Mouse (Mus musculus) olfactory bulb, adult 2 months (tissue): ENCODE results near the gene Mxi1. TPM values are rescaled to one million over a fixed set of nuclear protein-coding genes. Genes with fewer than 3 reads are reported as not detected.

ENCODE experiments used
- H3K27ac ChIP-seq: fragments of 200-500 bp; 2 replicates; pipeline ENCODE4 v1.5.1; 2012; ENCODE audit warnings: low read depth, low read length; ENCODE audit not compliant: insufficient read depth
- H3K4me1 ChIP-seq: fragments of 200-500 bp; 2 replicates; pipeline ENCODE4 v1.6.1; 2012; ENCODE audit warnings: low read length; ENCODE audit not compliant: control insufficient read depth, insufficient read depth
- H3K4me3 ChIP-seq: fragments of 200-500 bp; 2 replicates; pipeline ENCODE4 v1.5.1; 2012; ENCODE audit warnings: mild to moderate bottlenecking, low read depth, low read length, moderate library complexity; ENCODE audit not compliant: insufficient read depth
- CTCF ChIP-seq: fragments of 200-500 bp; IDR thresholded peaks from 2 replicates; pipeline ENCODE4 v1.5.1; 2012; ENCODE audit warnings: low read depth, mild to moderate bottlenecking, low read length, moderate library complexity; ENCODE audit not compliant: insufficient read depth
- POLR2A ChIP-seq: fragments of 200-500 bp; IDR thresholded peaks from 2 replicates; pipeline ENCODE4 v1.6.1; 2012; ENCODE audit warnings: mild to moderate bottlenecking, low read depth, low read length, moderate library complexity; ENCODE audit not compliant: insufficient read depth
- WGBS: fragments of 180-500 bp; shearing (Covaris S2); methylation state at CpG from one replicate; pipeline ENCODE4 v1.1.7; 2018; 5-methylcytosine and 5-hydroxymethylcytosine counted together
- polyA plus RNA-seq: library from polyadenylated mRNA; stranded (reverse); fragments of >200 nt; gene quantifications from 2 replicates; pipeline ENCODE4 v1.2.4, GENCODE M21; 2012; ENCODE audit warnings: low replicate concordance; ENCODE audit not compliant: missing spikeins, insufficient read depth, insufficient read length

The Mxi1 gene
- polyA plus RNA-seq, 1 experiment, result not detected

DNA sequence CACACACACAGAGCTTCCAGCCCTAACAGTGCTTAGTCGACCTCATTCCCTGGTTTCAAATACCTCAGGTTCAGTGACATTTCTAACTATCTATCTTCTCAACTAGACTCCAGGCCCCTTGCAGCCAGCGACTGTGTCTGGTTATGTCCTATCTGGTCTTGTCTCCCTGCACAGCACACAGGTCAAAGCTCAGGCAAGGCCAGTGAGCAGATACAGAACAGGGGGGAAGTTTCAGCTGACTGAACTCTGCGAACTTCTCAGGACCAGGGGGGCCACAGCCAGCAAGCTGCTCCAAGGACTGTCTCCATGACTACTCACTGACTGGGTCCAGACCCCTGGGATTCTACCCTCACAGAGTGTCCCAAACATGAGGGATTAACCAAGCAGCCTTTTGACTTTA, 35.1 kb upstream of the Mxi1 start:
- Histone ChIP-seq H3K27ac (no peak overlapping the region), H3K4me1 (peaks cover 20% of the 10 kb centered on the region), H3K4me3 (no peak overlapping the region)
- no peak for TF ChIP-seq POLR2A
- TF ChIP-seq CTCF, result no peak
- WGBS, result 68% methylated on average over 3 of the region's 3 CpGs

DNA sequence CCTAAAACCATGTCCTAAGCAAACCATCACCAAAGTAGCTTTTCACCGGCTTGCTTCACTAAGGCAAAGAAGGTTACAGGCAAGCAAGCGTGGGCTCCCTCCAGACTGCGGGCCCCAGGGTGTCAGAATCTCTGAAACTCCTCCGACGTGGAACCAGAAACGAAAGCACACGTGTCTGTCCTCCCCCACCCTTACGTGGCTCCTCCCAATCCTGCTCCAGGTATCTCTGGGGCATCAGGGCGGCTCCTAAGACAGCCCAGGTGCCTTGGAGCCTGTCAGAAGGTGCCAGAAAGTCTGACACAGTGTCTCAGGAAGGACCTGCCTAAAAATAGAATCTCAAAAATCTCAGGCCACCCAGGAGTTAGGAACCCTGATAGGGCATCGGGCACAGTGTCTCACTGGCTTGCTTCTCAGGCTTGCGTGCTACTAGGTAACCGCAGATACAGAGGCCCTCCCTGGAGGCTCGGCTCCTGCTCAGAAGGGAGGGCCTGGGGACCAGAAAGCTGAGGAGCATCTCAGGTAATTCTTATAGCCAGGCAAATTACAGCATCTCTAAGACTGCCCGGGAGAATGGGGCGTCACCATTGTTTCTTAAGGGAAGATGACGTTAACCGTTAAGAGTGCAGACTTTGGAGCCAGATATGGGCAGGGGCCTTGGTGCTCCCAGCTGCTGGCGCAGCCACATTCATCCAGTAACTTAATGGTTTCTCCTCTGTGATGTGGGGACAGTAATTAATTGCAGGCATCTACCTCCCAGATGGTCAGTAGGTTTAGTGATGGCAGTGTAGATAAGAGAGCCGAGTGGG, 33.2 kb upstream of the Mxi1 start:
- peaks cover 25% of the 10 kb centered on the region for H3K4me1 ChIP-seq
- no peak overlapping the region for H3K27ac ChIP-seq
- TF ChIP-seq CTCF, result no peak
- TF ChIP-seq POLR2A, result no peak
- H3K4me3 ChIP-seq, result no peak overlapping the region
- 81% methylated on average over 19 of the region's 19 CpGs for WGBS

DNA sequence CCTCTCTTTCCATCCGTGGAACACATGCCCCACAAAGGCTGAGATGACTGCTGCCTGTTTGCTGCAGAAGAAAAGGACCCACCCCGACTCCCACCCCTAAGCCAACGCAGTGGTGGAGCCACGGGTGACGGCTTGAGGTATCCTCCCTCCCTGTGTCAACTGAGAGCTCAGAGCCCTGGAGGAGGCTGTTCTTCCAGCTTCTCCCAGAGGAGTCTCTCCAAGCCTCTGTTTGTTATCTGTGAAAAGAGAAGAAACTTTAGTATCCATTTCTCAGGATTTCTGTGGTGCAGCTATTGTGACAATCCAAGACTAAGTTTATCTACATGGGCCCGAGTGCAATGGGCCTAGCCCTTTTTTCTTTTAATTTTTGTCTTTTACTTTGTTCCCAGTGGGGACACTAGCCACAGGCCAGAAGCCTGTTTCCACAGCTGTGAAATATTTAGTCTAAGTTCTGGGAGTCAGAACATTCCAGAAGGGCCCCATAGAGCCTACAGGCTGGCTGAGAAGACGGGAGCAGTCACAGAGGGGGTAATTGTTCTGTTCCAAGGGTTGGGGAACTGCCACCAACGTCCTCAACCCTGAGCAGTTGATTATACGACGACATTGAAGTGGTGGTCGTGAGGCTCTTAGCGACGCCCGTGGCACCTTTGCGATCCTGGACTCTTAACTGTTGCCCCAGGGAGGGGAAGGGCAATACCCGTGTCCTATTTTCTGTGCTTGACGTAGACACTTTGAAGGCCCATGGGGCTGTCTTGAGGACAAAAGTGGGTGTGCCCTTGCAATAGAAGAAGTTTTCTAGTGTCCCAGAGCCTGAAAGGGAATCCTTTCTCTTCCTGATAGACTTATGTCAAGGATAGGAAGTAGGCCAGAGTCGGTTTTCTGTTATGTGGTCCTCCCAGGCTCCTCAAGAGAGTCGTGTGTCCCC, 31.6 kb upstream of the Mxi1 start:
- 59% methylated on average over 19 of the region's 19 CpGs for WGBS
- TF ChIP-seq CTCF, result no peak
- no peak for TF ChIP-seq POLR2A
- Histone ChIP-seq H3K4me1 (peaks cover 26% of the 10 kb centered on the region), H3K4me3 (no peak overlapping the region), H3K27ac (peak overlapping the region; percentile 74; the same call in 1 of the 2 replicates)

- no peak for TF ChIP-seq POLR2A
- no peak for TF ChIP-seq CTCF
- 75% methylated on average over 8 of the region's 8 CpGs for WGBS
- H3K27ac ChIP-seq, result peak overlapping the region; percentile 46; the same call in 1 of the 2 replicates
Measured at GRCm38 (mm10) chr19:53280254-53280653, 30.1 kb upstream of the Mxi1 start.

GRCm38 (mm10) chr19:53282571-53282970, 27.7 kb upstream of the Mxi1 start:
- TF ChIP-seq POLR2A (no peak), CTCF (no peak)
- Histone ChIP-seq H3K27ac (no peak overlapping the region), H3K4me3 (no peak overlapping the region), H3K4me1 (peaks cover 28% of the 10 kb centered on the region)
- 48% methylated on average over 10 of the region's 10 CpGs for WGBS

More at GRCm38 (mm10) chr19:53280254-53280653, 30.1 kb upstream of the Mxi1 start:
- Histone ChIP-seq H3K4me3 (no peak overlapping the region), H3K4me1 (peaks cover 32% of the 10 kb centered on the region)

- Histone ChIP-seq H3K4me1 (peaks cover 24% of the 10 kb centered on the region), H3K4me3 (no peak overlapping the region), H3K27ac (no peak overlapping the region)
- no peak for TF ChIP-seq CTCF
- TF ChIP-seq POLR2A, result no peak
- WGBS, result 92% methylated on average over 7 of the region's 7 CpGs
Measured at GRCm38 (mm10) chr19:53283742-53284141, 26.6 kb upstream of the Mxi1 start.

DNA sequence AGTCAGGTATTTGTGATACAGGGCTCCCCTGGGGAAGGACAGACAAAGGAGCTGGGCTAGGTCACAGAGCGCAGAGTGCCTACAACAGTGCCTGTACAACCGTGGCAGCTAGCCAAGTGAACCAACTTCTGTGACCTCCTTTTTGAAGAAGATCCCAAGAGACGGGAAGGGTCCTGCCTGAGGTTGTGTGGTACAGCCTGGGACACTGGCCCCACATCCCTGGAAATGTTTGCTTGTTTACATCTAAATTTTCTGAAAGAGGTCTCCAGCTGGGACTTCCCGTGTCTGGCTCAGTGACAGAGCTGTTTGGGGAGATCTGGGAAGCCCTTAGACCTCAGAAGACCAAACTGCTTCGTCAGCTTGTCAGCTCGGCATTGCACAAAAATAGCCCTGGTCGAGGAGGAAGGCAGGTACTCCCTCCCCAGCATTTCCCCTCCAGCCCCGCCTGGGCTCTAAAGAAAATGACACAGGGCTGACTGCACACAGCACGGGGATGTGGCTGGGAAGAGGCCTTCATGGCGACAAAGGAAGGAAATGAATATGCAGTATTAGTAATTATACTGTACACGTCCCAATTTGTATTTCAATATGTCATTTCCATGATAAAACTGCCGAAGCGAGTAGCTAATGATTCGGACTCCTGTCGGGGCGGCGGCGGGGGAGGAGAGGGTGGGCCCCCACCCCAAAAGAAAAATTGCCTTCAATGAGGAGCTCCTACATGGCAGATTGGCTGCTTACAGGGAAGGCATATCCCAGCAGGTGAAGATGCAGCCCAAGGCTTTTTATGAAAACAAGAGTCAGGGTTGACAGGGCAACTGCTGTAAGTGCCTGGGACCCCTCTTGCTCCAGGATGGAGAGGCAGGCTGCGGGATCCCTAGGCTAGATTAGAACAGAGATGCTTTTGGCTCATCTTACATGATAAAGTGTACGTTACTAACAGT, 25.8 kb upstream of the Mxi1 start:
- no peak overlapping the region for H3K27ac ChIP-seq
- 32% methylated on average over 20 of the region's 20 CpGs for WGBS
- H3K4me1 ChIP-seq, result peaks cover 18% of the 10 kb centered on the region
- H3K4me3 ChIP-seq, result no peak overlapping the region
- TF ChIP-seq POLR2A, result no peak
- no peak for TF ChIP-seq CTCF

- H3K27ac ChIP-seq, result no peak overlapping the region
- H3K4me3 ChIP-seq, result no peak overlapping the region
- TF ChIP-seq POLR2A (no peak), CTCF (no peak)
- peaks cover 2% of the 10 kb centered on the region; the same call in 1 of the 2 replicates for H3K4me1 ChIP-seq
- WGBS, result 84% methylated on average over 23 of the region's 23 CpGs
Measured at GRCm38 (mm10) chr19:53296331-53297254, 13.7 kb upstream of the Mxi1 start.
